Mouse (Mus musculus): Measurements from ENCODE around the gene Ncan. TPM values are rescaled to one million over a fixed set of nuclear protein-coding genes. Genes with fewer than 3 reads are reported as not detected.

Ncan gene
- polyA plus RNA-seq, 1 experiment from 2014 or later: 0.13 TPM

- Histone ChIP-seq H3K9ac (ENCODE audit: low read length) (no peak overlapping the region), H3K4me1 (ENCODE audit: control insufficient read depth, insufficient read depth, low read length) (peaks cover under 1% of the 10 kb centered on the region; the same call in 1 of the 2 replicates), H3K4me3 (ENCODE audit: low read length) (no peak overlapping the region), H3K36me3 (ENCODE audit: control insufficient read depth, insufficient read depth) (no peaks in the 10 kb centered on the region), H3K4me2 (ENCODE audit: low read depth, low read length) (no peak overlapping the region), H3K27ac (ENCODE audit: low read length) (no peak overlapping the region), H3K9me3 (replicated peaks; ENCODE audit: control insufficient read depth, low read length) (no peaks in the 10 kb centered on the region), H3K27me3 (ENCODE audit: control insufficient read depth, insufficient read depth, low read length) (peaks cover 2% of the 10 kb centered on the region; the same call in 1 of the 2 replicates)
- no peak for ATAC-seq (replicated peaks; ENCODE audit: extremely low read depth, insufficient read depth, low FRiP score)
- WGBS: 70% methylated on average over 8 of the region's 8 CpGs
Measured at GRCm38 (mm10) chr8:70099276-70099675, 21.4 kb downstream of the Ncan start.

- Histone ChIP-seq H3K9ac (ENCODE audit: low read length) (no peak overlapping the region), H3K4me3 (ENCODE audit: low read length) (no peak overlapping the region), H3K36me3 (ENCODE audit: control insufficient read depth, insufficient read depth) (no peaks in the 10 kb centered on the region), H3K4me2 (ENCODE audit: low read depth, low read length) (no peak overlapping the region), H3K27me3 (ENCODE audit: control insufficient read depth, insufficient read depth, low read length) (peaks cover 38% of the 10 kb centered on the region), H3K4me1 (ENCODE audit: control insufficient read depth, insufficient read depth, low read length) (no peaks in the 10 kb centered on the region), H3K27ac (ENCODE audit: low read length) (no peak overlapping the region), H3K9me3 (replicated peaks; ENCODE audit: control insufficient read depth, low read length) (no peaks in the 10 kb centered on the region)
- ATAC-seq (replicated peaks; ENCODE audit: extremely low read depth, insufficient read depth, low FRiP score): no peak
- WGBS: 52% methylated on average over 8 of the region's 8 CpGs
Measured at GRCm38 (mm10) chr8:70092786-70093185, 27.9 kb downstream of the Ncan start.

GRCm38 (mm10) chr8:70089296-70089960 is 31.2 kb downstream of the Ncan start:
- H3K27me3 ChIP-seq (ENCODE audit: control insufficient read depth, insufficient read depth, low read length): peaks cover 71% of the 10 kb centered on the region
- ATAC-seq (replicated peaks; ENCODE audit: extremely low read depth, insufficient read depth, low FRiP score): no peak
- H3K27ac ChIP-seq (ENCODE audit: low read length): no peak overlapping the region
- H3K9me3 ChIP-seq (replicated peaks; ENCODE audit: control insufficient read depth, low read length): no peaks in the 10 kb centered on the region
- H3K4me3 ChIP-seq (ENCODE audit: low read length): no peak overlapping the region
- H3K4me2 ChIP-seq (ENCODE audit: low read depth, low read length): no peak overlapping the region
- H3K4me1 ChIP-seq (ENCODE audit: control insufficient read depth, insufficient read depth, low read length): peaks cover 2% of the 10 kb centered on the region; the same call in 1 of the 2 replicates
- H3K36me3 ChIP-seq (ENCODE audit: control insufficient read depth, insufficient read depth): no peaks in the 10 kb centered on the region
- 66% methylated on average over 9 of the region's 9 CpGs for WGBS
- H3K9ac ChIP-seq (ENCODE audit: low read length): no peak overlapping the region

GRCm38 (mm10) chr8:70087836-70088650 is 32.6 kb downstream of the Ncan start:
- Histone ChIP-seq H3K36me3 (ENCODE audit: control insufficient read depth, insufficient read depth) (no peaks in the 10 kb centered on the region), H3K27ac (ENCODE audit: low read length) (no peak overlapping the region), H3K4me2 (ENCODE audit: low read depth, low read length) (peak overlapping the region; percentile 54), H3K4me1 (ENCODE audit: control insufficient read depth, insufficient read depth, low read length) (peaks cover 16% of the 10 kb centered on the region), H3K9ac (ENCODE audit: low read length) (no peak overlapping the region), H3K9me3 (replicated peaks; ENCODE audit: control insufficient read depth, low read length) (no peaks in the 10 kb centered on the region), H3K27me3 (ENCODE audit: control insufficient read depth, insufficient read depth, low read length) (peaks cover 83% of the 10 kb centered on the region), H3K4me3 (ENCODE audit: low read length) (peak overlapping the region; percentile 34)
- 4% methylated on average over 56 of the region's 56 CpGs for WGBS
- 0 out of 2 replicates have a peak, but pooled peaks have one; percentile 42 for ATAC-seq (replicated peaks; ENCODE audit: extremely low read depth, insufficient read depth, low FRiP score)

- no peak overlapping the region for H3K4me3 ChIP-seq (ENCODE audit: low read length)
- H3K27ac ChIP-seq (ENCODE audit: low read length): no peak overlapping the region
- H3K9ac ChIP-seq (ENCODE audit: low read length): no peak overlapping the region
- no peaks in the 10 kb centered on the region for H3K36me3 ChIP-seq (ENCODE audit: control insufficient read depth, insufficient read depth)
- ATAC-seq (replicated peaks; ENCODE audit: extremely low read depth, insufficient read depth, low FRiP score): no peak
- H3K9me3 ChIP-seq (replicated peaks; ENCODE audit: control insufficient read depth, low read length): no peaks in the 10 kb centered on the region
- no peak overlapping the region for H3K4me2 ChIP-seq (ENCODE audit: low read depth, low read length)
- WGBS: 9% methylated on average over 7 of the region's 7 CpGs
- peaks cover 16% of the 10 kb centered on the region for H3K4me1 ChIP-seq (ENCODE audit: control insufficient read depth, insufficient read depth, low read length)
- H3K27me3 ChIP-seq (ENCODE audit: control insufficient read depth, insufficient read depth, low read length): peaks cover 90% of the 10 kb centered on the region
Measured at GRCm38 (mm10) chr8:70087237-70087636, 33.4 kb downstream of the Ncan start.

GRCm38 (mm10) chr8:70086151-70086550 is 34.5 kb downstream of the Ncan start:
- ATAC-seq (replicated peaks; ENCODE audit: extremely low read depth, insufficient read depth, low FRiP score): no peak
- Histone ChIP-seq H3K27ac (ENCODE audit: low read length) (no peak overlapping the region), H3K27me3 (ENCODE audit: control insufficient read depth, insufficient read depth, low read length) (peaks cover 87% of the 10 kb centered on the region), H3K9me3 (replicated peaks; ENCODE audit: control insufficient read depth, low read length) (no peaks in the 10 kb centered on the region), H3K4me2 (ENCODE audit: low read depth, low read length) (no peak overlapping the region), H3K4me3 (ENCODE audit: low read length) (no peak overlapping the region), H3K4me1 (ENCODE audit: control insufficient read depth, insufficient read depth, low read length) (peaks cover 16% of the 10 kb centered on the region), H3K36me3 (ENCODE audit: control insufficient read depth, insufficient read depth) (no peaks in the 10 kb centered on the region), H3K9ac (ENCODE audit: low read length) (no peak overlapping the region)
- 39% methylated on average over 1 of the region's 1 CpGs for WGBS

GRCm38 (mm10) chr8:70084191-70085065 is 36.2 kb downstream of the Ncan start:
- Histone ChIP-seq H3K4me1 (ENCODE audit: control insufficient read depth, insufficient read depth, low read length) (peaks cover 16% of the 10 kb centered on the region), H3K9ac (ENCODE audit: low read length) (peak overlapping the region; percentile 53), H3K4me2 (ENCODE audit: low read depth, low read length) (peak overlapping the region; percentile 87), H3K4me3 (ENCODE audit: low read length) (peak overlapping the region; percentile 56), H3K9me3 (replicated peaks; ENCODE audit: control insufficient read depth, low read length) (no peaks in the 10 kb centered on the region), H3K27me3 (ENCODE audit: control insufficient read depth, insufficient read depth, low read length) (peaks cover 71% of the 10 kb centered on the region), H3K27ac (ENCODE audit: low read length) (no peak overlapping the region), H3K36me3 (ENCODE audit: control insufficient read depth, insufficient read depth) (no peaks in the 10 kb centered on the region)
- ATAC-seq (replicated peaks; ENCODE audit: extremely low read depth, insufficient read depth, low FRiP score): no peak
- WGBS: 3% methylated on average over 71 of the region's 71 CpGs

GRCm38 (mm10) chr8:70083285-70083684 is 37.4 kb downstream of the Ncan start, which contains the start of gene Hapln4:
Hapln4 (plus strand) TSS chr8:70083457.
- peak within 1 kb of the TSS; percentile 56 for H3K4me3 ChIP-seq (ENCODE audit: low read length)
- peak within 1 kb of the TSS; percentile 53 for H3K9ac ChIP-seq (ENCODE audit: low read length)
- no peaks in the 10 kb centered on the region for H3K9me3 ChIP-seq (replicated peaks; ENCODE audit: control insufficient read depth, low read length)
- H3K4me2 ChIP-seq (ENCODE audit: low read depth, low read length): peak within 1 kb of the TSS; percentile 87
- H3K4me1 ChIP-seq (ENCODE audit: control insufficient read depth, insufficient read depth, low read length): peaks cover 16% of the 10 kb centered on the region
- H3K36me3 ChIP-seq (ENCODE audit: control insufficient read depth, insufficient read depth): no peaks in the 10 kb centered on the region
- under 1% methylated on average over 26 of the region's 26 CpGs for WGBS
- no peak within 1 kb of the TSS for H3K27ac ChIP-seq (ENCODE audit: low read length)
- peaks cover 59% of the 10 kb centered on the region for H3K27me3 ChIP-seq (ENCODE audit: control insufficient read depth, insufficient read depth, low read length)
- ATAC-seq (replicated peaks; ENCODE audit: extremely low read depth, insufficient read depth, low FRiP score): no peak

All from heart, embryonic 16.5 days (tissue).